Mouse (Mus musculus) natural killer cell, adult 2 months (primary cell): Measurements from ENCODE around the gene Hip1r.

Source experiments
- DNase-seq, 2 experiments: peaks; one replicate each; pipeline ENCODE4 v3.0.0; 2022; ENCODE audit warnings: low spot score in 2 of 2

The Hip1r gene

DNA sequence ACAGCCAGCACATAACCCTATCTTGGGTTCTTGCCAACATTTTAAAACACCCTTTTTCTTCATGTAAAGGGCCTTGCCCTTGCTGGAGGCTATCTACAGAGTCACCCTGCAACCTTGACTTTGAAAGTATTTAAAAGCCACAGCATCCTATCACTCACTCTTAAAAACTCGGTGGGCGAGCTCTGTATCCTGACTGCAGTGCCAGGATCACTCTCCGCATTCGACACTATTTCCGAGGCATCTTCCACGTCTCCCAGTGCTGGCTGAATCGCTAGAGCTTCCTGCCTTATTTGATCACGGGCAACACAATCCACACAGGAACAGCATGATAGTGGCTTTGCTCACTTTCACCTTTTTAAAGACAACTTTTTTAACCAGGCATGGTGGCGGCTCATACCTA is 44.5 kb downstream of the Hip1r start:
- DNase-seq: no peak

DNA sequence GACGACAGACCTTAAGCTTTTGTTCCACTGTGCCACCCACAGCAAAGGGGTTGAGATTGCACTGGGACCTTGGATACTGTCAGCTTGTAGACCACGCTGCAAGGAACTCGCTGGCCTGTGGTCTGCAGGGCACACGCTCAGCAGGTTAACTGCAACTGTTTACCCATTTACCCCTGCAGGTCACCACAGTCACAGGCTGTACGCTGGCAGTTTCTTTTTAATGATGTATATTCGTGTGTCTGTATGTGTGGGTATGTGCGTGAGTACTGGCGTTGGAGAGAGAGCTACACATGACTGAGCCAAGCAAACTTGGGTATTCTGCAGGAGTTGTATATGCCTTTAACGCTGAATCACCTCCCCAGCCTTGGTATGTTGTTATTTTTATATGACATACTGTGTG is 45.2 kb downstream of the Hip1r start:
- no peak for DNase-seq

DNA sequence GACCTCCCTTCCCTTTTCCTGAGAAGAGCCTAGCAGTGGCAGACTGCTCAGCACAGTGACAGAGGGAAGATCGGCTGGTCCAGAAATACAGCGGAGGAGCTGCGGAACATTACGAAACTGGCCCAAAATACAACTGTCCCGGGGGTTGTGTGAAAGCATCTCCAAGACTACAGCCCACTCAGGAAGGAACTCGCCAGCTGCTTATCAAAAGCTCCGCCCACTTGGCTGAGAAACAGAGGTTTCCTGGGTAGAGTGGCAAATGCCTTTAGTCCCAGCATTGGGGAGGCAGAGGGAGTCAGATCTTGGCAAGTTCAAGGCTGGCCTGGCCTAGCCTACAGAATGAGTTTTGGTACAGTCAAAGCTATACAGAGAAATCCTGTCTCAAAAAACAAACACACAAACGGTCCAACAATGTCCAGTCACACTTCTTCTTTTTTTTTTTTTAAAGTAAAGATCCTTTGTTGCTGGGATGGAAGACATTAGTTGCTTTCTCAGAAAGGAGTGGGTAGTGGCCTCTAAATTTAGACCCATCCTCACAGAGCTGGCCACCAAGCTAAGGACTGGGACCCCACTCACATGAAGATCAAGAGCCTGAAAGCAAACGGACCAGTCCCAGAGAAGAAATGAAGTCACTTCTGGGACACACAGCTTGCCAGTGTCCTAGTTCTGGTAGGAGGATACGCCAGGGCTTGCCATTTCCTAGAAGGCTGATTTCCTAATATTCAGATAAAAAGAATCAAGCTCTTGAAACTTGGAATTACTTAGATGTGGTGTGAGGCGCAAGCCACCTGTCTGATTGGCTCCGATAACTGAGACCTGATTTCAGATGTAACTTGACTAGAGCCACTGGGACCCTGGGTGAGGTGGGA is 46.2 kb downstream of the Hip1r start:
- no peak for DNase-seq

DNA sequence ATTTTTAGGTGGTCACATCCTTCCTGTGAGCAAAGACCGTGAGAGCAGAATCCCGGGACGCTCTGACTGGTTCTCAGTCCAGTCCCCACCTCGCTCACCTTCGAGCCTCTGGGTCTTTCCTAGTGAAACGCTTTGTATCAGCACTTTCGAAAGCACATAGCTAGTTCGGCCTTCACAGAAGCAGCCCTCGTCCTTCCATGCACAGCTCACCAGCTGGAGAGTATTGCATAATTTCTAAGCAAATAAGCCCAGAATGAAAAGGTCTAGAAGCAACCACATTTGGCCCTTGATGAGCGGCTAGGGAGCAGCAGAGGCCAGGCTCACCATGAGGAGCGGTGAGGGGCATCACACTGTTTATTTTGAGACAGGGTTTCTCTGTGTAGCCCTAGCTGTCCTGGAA is 47.7 kb downstream of the Hip1r start:
- DNase-seq: no peak

DNA sequence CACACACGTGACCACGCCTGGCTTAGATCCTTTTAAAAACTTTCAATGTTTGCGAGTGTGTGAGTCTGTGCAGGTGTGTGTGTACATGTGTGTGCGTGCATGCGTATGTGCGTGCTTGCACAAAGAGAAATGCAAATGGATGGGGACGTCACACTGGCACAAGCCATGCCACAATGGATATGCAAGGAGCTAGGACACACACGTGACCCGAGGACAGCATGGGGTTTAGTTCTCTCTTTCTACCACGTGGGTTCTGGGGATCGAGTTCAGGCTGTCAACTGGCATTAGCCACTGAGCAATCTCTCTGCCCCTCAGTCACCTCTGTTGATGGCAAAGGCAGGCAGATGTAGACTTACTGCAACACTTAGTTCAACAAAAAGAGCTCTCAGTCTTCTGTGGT is 48.3 kb downstream of the Hip1r start:
- no peak for DNase-seq

DNA sequence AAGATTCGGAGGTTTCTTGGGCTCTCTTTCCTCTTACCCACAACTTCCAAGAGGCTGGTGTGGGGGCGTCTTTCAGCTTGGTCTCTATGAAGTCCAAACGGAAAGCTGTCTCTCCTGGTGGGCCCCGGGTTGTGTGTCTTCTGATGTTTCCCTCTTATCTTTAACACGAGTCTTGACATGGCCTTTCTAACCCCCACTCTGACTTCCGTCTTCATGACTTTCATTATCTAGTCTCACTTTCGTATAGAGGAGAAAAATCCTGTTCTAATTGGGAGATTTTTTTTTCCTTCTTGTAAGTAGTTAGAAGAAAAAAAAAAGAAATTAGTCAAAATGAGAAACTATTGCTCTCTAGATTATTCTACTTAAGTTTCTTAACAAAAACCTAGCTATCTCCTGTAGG is 48.9 kb downstream of the Hip1r start:
- DNase-seq: no peak

DNA sequence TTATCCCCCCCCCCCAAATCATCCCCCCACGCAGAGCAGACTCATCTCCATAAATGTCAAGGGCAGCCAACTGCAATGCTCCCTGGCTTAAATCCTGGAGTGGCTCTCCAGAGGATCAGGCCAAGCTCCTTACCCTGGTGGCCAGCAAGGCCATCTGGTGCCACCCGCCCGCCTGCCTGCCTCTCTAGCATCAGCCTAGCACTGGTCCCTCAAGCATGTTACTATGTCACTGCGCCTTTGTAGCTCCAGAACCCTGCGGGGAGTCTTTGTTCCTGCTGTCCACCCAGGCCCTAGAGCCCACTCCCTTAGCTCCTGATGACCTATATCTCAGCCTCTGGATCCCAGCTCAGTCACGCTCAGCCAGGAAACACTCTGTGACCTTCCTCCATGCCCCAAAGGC is 51.2 kb downstream of the Hip1r start:
- no peak for DNase-seq

DNA sequence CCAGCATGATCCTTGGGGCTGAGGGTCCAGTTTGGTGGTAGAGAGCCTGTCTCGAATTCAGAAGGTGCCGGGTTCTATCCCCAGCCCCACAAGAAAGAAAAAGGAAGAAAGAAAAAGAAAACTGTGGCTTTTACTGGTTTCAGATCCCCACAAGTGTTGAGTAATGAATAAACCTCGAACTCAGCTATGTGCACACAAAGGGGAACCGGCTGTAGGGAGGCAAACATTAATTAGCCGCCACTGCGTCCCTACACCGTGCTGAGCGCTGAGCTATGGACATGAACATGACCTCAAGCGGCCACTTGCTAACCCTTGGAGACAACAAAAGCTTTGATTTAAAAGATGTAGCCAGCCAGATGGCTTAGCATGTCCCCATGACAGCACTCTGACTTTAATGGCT is 51.7 kb downstream of the Hip1r start:
- DNase-seq: peak in 1 of 2 experiments; percentile 4

DNA sequence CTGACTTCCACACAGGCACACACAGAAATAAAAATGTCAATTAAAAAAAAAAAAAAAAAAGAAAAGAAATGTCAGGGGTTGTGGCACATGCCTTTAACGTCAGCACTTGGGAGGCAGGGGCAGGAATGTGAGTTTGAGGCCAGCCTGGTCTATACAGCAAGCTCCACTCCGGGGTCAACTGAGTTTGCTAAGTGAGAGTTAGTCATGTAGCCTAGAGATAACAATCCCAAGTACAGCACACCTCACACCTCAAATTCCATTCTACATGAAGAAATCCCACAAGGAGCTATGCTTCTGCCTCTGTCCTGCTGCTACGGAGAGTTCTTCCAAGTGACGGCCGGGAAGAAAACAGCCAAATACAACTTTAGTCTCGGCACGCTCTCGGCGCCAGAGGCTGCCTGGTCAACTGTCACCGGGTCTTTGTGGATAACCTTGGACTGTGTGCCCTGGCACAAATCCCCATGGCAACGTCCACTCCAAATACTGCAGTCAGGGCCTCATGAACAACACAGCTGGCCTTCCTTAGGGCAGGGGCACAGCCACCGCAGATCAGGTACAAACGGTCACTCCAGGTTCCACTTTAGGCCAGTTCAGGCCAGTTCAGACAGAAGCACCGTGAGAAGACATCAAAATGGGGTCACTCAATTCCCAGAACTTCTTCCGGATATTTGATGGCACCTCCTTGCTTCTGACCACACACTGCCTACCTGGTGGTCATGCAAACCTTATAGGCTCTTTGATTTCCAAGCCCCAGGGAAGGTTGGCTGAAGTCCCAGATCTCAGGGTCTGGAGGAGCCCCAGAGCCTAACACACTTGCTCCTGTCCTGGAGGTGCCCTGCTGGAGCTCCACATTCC is 52.4 kb downstream of the Hip1r start:
- peak; percentile 1 to 3 for DNase-seq

DNA sequence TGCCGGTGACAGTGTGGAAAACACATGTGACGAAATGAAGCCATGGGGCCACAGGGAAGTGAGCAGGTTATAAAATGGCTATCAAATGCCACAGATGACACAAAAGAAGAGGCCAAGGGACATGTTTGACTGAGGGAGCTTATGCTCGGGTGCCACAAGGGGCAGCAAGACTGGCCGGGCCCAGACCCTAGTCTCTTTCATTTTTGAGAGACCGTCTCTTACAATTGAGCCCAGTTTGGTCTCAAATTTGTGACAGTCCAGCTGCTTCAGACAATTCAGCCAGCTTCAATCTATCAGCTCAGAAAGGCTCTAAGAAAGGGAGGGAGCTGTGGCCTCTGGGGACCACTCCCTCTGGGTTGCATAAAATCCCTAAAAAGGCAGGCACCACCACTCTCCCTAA is 53.1 kb downstream of the Hip1r start:
- peak in 1 of 2 experiments; percentile 3 for DNase-seq

DNA sequence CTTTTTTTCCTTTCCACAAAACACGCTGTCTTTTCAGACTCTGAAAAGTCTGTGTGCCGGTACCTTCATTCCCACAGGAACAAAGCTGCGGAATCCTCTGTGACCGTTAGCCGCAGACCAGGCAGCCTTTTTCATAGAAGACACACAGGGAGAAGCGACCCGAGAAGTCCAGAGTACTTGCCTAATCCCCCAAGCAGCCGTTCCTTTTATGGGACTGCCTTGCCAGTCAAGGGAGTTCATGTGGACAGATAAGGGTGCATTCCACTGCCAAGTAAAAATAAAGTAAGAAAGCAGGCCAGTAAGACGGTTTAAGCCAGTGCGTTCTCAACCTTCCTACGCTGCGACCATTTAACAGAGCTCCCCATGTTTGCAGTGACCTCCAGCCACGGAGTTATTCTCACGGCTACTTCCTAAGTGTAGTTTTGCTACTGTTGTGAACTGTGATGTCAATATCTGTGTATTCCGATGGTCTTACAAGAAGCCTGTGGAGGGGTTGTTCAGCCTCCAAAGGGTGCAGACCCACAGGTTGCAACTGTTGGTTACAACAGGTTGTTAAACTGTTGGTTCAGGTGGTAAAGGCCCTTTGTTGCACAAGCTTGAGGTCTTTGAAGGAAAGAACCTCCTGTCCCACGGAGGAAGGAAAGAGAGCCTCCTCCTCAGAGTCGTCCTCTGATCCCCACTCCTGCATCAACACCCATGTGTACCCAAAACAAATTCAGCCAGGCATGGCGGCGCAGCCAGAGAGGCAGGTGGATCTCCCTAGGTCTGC is 54.5 kb downstream of the Hip1r start:
- peak in 1 of 2 experiments; percentile 15 for DNase-seq

DNA sequence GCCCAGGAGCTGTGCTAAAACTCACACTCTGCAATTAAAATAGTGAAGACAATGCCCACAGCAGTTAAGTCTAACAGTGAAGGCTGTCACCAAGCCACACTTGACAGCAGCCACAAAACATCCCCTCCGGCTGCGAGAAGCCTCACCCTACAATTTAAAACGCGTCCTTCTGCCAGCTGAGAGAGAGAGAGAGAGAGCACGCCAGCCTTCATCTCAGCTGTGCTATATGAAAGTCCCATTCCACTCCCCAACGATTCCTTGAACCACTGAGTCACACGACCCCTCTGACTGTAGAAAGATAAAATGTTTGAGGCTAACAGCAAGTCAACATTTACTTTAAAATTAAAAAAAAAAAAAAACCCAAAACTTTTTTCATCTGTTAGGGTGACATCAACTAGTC is 55.3 kb downstream of the Hip1r start:
- DNase-seq: peak; percentile 25 to 34

DNA sequence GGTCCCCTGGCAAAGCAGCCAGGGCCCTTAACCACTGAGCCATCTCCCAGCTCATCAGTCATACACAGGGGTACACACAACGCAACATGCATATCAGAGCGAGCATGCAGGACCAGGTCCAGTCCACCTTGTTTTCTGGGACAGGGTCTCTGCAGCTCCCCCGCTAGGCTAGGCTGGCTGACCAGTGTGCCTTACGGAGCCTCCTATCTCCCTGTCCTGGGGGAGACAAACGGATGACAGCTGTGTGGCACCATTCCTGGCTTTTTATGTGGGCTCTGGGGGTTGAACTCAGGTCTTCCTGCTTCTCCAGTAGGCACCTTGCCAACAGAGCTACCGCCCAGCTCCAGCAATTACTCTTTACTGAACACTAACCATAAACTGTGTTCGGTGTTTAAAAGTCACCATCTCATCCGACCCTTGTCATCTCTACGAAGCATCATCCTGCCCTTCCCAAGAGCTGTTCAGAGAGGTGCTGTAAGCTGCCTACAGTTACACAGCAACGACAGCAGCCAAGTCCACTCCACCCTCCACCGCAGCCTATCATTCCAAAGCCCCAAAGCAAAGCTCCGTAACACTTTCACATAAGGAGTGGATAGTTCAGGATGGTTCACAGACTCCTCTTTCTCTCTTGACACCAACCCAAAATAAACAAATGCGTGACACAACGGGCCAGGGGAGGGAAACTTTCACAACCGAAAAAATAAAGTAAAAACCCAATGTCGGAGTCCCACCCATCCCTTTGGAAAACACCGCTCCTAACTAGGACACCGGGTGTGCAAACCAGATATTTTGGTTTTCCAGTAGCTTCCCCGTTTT is 56.0 kb downstream of the Hip1r start:
- DNase-seq: no peak

DNA sequence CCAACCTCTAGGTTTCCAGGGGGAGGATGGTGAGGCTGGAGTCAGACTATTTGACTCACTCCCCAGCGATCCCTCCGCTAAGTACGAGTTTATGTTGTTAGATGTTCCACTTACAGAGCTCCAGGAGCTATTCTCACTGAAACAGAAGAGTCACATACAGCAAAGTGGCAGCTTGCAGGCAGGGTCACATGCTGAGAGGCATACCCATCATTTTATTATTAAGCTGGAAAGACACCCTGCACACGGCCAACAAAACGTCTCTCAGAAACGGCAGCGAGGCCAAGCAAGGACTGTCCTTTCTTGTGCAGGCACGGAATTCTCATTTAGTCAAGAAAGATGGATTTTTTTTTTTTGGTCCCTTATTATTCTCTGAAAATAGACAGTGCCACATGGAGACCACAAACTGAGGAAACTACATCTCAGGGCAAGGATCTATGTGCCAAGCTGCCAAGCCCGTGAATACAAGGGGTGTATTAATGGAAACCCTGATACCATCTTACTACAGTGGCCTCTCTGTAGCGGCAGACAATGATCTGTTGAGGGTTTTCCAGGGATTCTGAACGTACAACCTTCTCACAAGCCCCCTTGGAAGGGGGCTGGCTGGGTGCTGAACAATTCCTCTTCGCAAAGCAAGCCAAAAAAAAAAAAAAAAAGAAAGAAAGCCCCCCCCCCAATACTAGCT is 57.1 kb downstream of the Hip1r start:
- no peak for DNase-seq

DNA sequence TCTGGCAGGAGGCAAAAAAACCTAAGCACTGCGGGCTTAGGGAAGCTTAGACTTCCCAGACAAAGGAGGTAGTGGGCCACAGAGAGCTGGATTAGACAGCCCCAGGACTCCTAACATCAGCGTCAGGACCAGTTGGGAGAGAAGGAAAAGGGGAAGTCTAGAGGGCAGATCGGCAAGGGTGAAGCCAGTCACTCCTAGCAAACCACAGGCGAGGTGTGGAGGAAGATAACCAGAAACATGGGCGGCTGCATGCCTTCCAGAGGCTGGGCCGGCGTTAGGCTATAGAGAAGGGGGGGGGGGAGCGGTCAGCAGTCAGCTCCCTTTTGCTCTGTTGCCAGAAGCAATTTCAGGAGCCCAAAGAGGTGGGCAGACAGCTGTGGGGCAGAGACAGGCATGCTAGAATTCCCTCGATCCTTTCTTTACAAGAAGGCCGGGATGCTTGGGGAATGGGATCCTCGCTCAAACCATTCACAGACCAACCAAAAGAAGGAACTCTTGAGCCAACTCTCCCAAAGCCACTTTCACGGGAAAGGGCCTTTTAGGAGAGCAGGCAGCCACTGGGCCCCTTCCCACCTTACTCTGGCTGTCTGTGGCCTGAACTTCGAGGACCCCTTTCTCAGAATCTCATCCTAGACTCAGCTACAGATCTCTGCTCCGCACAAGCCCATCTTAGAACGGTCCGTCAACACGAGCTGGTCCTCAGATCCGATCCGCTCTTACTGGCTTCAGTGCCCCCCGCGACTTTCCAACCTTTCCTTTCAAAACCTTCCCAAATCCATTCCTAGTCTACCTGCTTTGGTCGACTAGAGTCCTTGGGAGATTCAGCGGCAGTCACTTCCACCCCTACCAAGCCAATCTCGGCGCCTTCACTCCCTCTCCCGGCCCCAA is 57.9 kb downstream of the Hip1r start:
- DNase-seq: peak; percentile 15 to 16

DNA sequence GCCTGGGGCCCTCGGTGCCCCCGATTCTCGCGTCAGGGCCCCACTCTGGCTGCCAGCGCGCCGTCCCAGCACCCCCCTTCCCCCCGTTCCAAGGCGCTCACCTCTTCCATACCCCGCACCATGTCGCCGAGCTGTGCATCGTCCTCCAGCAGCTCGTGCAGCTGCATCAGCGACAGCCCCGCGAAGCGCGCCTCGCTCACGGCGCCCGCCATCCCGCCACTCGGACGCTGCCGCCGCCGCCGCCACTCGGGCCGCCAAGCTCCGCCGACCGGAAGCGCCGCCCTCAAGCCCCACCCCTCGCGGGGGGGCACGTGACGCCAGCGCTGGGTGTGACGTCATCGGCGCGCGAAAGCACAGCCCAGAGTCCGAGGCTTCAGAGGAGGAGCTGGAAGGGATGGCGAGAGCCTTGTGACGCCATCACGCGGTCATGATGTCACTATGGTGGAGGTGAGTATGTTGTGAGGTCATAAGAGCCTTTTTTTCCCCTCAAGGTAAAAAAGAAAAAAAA is 58.6 kb downstream of the Hip1r start, which contains the start of gene Vps37b:
Gene Vps37b (minus strand): TSS at position 270 of the 508 bp plus-strand sequence.
- peak; percentile 92 to 94 for DNase-seq

DNA sequence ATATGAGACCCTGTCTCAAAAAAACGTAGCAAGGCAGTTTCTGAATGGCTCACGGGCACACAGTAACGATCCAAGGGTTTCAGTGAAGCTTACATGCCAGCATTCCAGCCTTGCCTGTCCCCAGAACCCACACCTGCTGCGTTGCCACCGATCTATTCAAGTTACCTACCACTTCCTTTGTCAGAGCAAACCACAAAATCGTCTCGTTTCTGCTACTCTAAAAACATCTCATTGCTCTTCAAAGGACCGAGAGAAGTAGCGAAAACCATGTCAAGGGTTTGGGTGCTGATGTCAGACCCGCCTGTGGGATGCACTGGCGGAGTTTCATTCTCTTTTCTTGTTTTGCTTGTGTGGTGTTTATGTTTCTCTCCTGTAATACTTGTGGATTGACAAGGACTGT is 61.0 kb downstream of the Hip1r start:
- DNase-seq: peak; percentile 75 to 77

DNA sequence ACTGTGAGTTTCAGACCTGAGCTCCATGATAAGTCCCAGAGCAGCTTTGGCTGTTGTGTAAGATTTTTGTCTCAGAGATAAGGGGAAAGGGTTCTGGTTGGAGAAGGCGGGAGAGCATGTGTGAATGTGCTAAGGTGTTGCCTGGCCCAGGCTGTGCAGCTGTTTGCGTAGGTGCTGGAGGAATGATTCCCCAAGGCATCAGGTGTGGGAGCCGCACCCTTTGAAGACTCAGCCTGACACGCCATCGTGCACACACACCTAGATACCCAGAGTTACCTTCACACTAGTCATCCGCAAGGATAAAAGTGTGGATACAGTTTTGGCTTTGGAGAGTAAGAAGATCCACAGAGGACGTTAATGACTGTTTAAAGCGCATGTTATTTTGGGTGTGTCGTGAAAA is 62.0 kb downstream of the Hip1r start:
- peak; percentile 60 to 77 for DNase-seq

DNA sequence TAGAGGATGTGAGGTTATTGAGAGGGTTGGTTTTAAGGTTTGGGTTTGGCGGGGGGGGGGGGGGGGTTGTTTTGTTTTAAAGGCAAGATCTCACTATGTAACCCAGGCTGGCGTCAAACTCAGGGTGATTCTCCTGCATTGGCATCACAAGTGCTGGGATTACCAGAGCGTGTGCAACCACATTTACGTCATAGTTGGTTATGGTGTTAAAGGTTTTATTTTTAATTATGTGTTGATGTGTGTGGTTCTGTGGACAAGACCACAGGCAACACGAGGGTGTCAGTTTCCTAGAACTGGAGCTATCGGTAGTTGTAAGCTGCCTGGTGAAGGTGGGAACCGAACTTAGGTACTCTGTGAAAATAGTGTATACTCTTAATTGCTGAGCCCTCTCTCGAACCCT is 62.4 kb downstream of the Hip1r start:
- peak; percentile 86 to 91 for DNase-seq
